Mouse (Mus musculus): ENCODE results near the gene Gm14180.

DNA sequence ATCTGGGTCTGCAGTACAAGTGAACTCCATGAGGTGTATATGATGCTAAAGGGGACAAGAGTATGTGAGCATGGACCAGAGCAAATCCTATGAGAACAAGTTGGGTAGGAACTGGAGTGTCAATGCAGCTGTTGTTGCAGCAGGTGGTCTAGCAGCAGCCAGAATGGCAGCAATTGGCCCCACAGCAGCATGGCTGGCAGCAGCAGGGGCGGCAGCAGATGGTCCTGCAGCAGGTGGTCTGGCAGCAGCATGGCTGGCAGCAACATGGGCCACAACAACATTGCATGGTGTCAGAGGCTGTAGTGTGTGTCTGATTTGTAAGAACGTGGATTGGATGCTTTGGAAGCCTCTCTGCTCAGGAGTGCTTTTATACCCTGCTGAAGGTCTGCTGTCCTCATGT is 10.0 kb downstream of the Gm14180 start:
- TF ChIP-seq TAL1 (IDR thresholded peaks at IDR 0.05; ENCODE audit: low read length) (no peak), GATA1 (IDR thresholded peaks at IDR 0.05; ENCODE audit: low read length) (no peak)

Data from erythroblast, embryonic 14.5 days (primary cell).